Mouse (Mus musculus): ENCODE measurements around the gene Vipr2. TPM values are rescaled to one million over a fixed set of nuclear protein-coding genes. Genes with fewer than 3 reads are reported as not detected.

Gene Vipr2
- 0.29 and 0.37 TPM in 2 replicates for polyA plus RNA-seq (2021; fragmentation: Nextera tagmentation)
- long read RNA-seq, experiment 1, transcript Vipr2-201 (13 exons, 3,383 nt), result major isoform, 7 of 12 reads
- long read RNA-seq, experiment 1, partial matches to known transcripts, result 1 of 12 reads
- long read RNA-seq, experiment 1, other reads (novel, unspliced or antisense), result 4 of 12 reads
- long read RNA-seq, experiment 2, result 0 reads

GRCm38 (mm10) chr12:116077074-116077854 lies at the start of gene Vipr2:
TSS of gene Vipr2 (plus strand) at chr12:116077726.

GRCm38 (mm10) chr12:116047440-116048377 lies 29.8 kb upstream of the Vipr2 start, which contains the start of gene Zfp386:
TSS of gene Zfp386 (plus strand) at chr12:116047724.

Other genes starting within 250 kb of the Vipr2 start
- 16.5 and 19.8 TPM in 2 replicates for gene Zfp386, start 30.0 kb upstream of the Vipr2 start, polyA plus RNA-seq (2021; fragmentation: Nextera tagmentation)
- 12.0 and 16.2 TPM in 2 replicates for gene Wdr60, start 185.3 kb downstream of the Vipr2 start, polyA plus RNA-seq (2021; fragmentation: Nextera tagmentation)
- not detected in 2 replicates for gene Gm11027, start 197.7 kb downstream of the Vipr2 start, polyA plus RNA-seq (2021; fragmentation: Nextera tagmentation)
- gene Esyt2, start 203.5 kb downstream of the Vipr2 start, polyA plus RNA-seq (2021; fragmentation: Nextera tagmentation), result 4.3 and 8.7 TPM in 2 replicates

Data from left cerebral cortex, adult 6 months (tissue).